Mouse (Mus musculus): ENCODE results near the gene Icam1.

GRCm38 (mm10) chr9:21031896-21032351 is 16.1 kb downstream of the Icam1 start, which contains the start of gene Icam5:
- TF ChIP-seq MAFK (IDR thresholded peaks at IDR 0.05; ENCODE audit: insufficient replicate concordance, low read length) (no peak), CHD1 (IDR thresholded peaks at IDR 0.05; ENCODE audit: low read depth, low read length) (no peak), CTCF (conservative IDR thresholded peaks at IDR 0.05 in 1 of 2, IDR thresholded peaks at IDR 0.05 in 1 of 2; ENCODE audit: low read depth in 2 of 2, low read length in 2 of 2) (no peak), MAX (IDR thresholded peaks at IDR 0.05; ENCODE audit: low read length) (no peak), PAX5 (IDR thresholded peaks at IDR 0.05; ENCODE audit: low read length) (no peak), POLR2A (IDR thresholded peaks at IDR 0.05; ENCODE audit: low read depth, low read length) (no peak), CHD2 (IDR thresholded peaks at IDR 0.05; ENCODE audit: low read length) (no peak), NRF1 (IDR thresholded peaks at IDR 0.05; ENCODE audit: low read depth, low read length) (no peak), ZMIZ1 (IDR thresholded peaks at IDR 0.05; ENCODE audit: low read depth, low read length) (no peak), ETS1 (conservative IDR thresholded peaks at IDR 0.05; ENCODE audit: low read depth, low read length) (no peak), MEF2A (IDR thresholded peaks at IDR 0.05; ENCODE audit: borderline replicate concordance, low read depth, low read length) (no peak), EP300 (IDR thresholded peaks at IDR 0.05; ENCODE audit: low read length) (no peak), USF1 (IDR thresholded peaks at IDR 0.05; ENCODE audit: low read depth, low read length) (no peak), RCOR1 (conservative IDR thresholded peaks at IDR 0.05; ENCODE audit: low read depth, low read length) (0 out of 2 replicates have a peak, but pooled peaks have one; percentile 21)

Measured in CH12.LX (cell line).